Mouse (Mus musculus) midbrain, embryonic 14.5 days (tissue): ENCODE data around the gene Atp5s. TPM values are rescaled to one million over a fixed set of nuclear protein-coding genes. Genes with fewer than 3 reads are reported as not detected.

Experiments used
- ATAC-seq: fragments of 200-750 bp; cut with Nextera tagmentation; 2 replicates; pipeline ENCODE4 v1.8.0; 2017; ENCODE audit warnings: moderate number of reproducible peaks, moderate library complexity; ENCODE audit not compliant: low FRiP score, low TSS enrichment
- DNase-seq: peaks from one replicate; pipeline ENCODE4 v3.0.0-alpha.2; 2015
- H3K27ac ChIP-seq: fragments of 300-500 bp; sonication (generic); replicated peaks from 2 replicates; pipeline ENCODE4 v1.5.1; 2014; ENCODE audit warnings: mild to moderate bottlenecking, low read depth, low read length, moderate library complexity
- H3K27me3 ChIP-seq: fragments of 300-500 bp; sonication (generic); 2 replicates; pipeline ENCODE4 v1.6.1; 2014; ENCODE audit warnings: low read length, control low read depth, mixed read lengths; ENCODE audit not compliant: control insufficient read depth, insufficient read depth
- H3K36me3 ChIP-seq: fragments of 300-500 bp; sonication (generic); 2 replicates; pipeline ENCODE4 v1.6.1; 2014; ENCODE audit warnings: low read length, control low read depth; ENCODE audit not compliant: control insufficient read depth, insufficient read depth
- H3K4me1 ChIP-seq: fragments of 300-500 bp; sonication (generic); 2 replicates; pipeline ENCODE4 v1.6.1; 2014; ENCODE audit warnings: mild to moderate bottlenecking, antibody characterized with exemption, low read length, control low read depth; ENCODE audit not compliant: control insufficient read depth, insufficient read depth
- H3K4me2 ChIP-seq: fragments of 300-500 bp; sonication (generic); 2 replicates; pipeline ENCODE4 v1.6.1; 2014; ENCODE audit warnings: mild to moderate bottlenecking, low read length, moderate library complexity
- H3K4me3 ChIP-seq: fragments of 300-500 bp; sonication (generic); replicated peaks from 2 replicates; pipeline ENCODE4 v1.5.1; 2014; ENCODE audit warnings: low read depth, low read length
- H3K9ac ChIP-seq: fragments of 300-500 bp; sonication (generic); replicated peaks from 2 replicates; pipeline ENCODE4 v1.6.1; 2014; ENCODE audit warnings: mild to moderate bottlenecking, low read length, moderate library complexity
- H3K9me3 ChIP-seq: fragments of 300-500 bp; sonication (generic); 2 replicates; pipeline ENCODE4 v1.6.1; 2016; ENCODE audit warnings: low read length, control low read depth, mixed read lengths; ENCODE audit not compliant: control insufficient read depth
- whole genome bisulfite sequencing: fragments of 180-500 bp; shearing (Covaris S2); extraction: QIAGEN DNeasy Blood & Tissue Kit; methylation state at CpG from one replicate; pipeline ENCODE4 v1.1.7; 2014; 5-methylcytosine and 5-hydroxymethylcytosine counted together
- polyA plus RNA-seq: library from polyadenylated mRNA; unstranded; fragments of >200 nt; fragmentation: Nextera tagmentation; extraction: Ambion mirVana; gene quantifications from 2 replicates; pipeline ENCODE4 v1.2.1, GENCODE M21; 2014

The Atp5s gene
- polyA plus RNA-seq, 1 experiment from 2014 or later = 31.8 TPM

GRCm38 (mm10) chr12:69761603-69762002 lies 36.9 kb downstream of the Atp5s start:
- Histone ChIP-seq H3K36me3 (no peaks in the 10 kb centered on the region), H3K9me3 (no peaks in the 10 kb centered on the region), H3K4me1 (peaks cover 13% of the 10 kb centered on the region), H3K4me2 (no peak overlapping the region), H3K27me3 (no peaks in the 10 kb centered on the region), H3K4me3 (no peak overlapping the region), H3K9ac (no peak overlapping the region), H3K27ac (no peak overlapping the region)
- WGBS = 83% methylated on average over 2 of the region's 2 CpGs
- ATAC-seq (no peak), DNase-seq (no peak)

- Histone ChIP-seq H3K9ac (no peak overlapping the region), H3K4me1 (peaks cover 5% of the 10 kb centered on the region), H3K4me2 (no peak overlapping the region), H3K27ac (no peak overlapping the region), H3K9me3 (0 out of 2 replicates have a peak, but pooled peaks cover 2% of the 10 kb centered on the region), H3K36me3 (no peaks in the 10 kb centered on the region), H3K27me3 (no peaks in the 10 kb centered on the region), H3K4me3 (no peak overlapping the region)
- WGBS = 60% methylated on average over 9 of the region's 9 CpGs
- DNase-seq (peak; percentile 60), ATAC-seq (no peak)
Observed at GRCm38 (mm10) chr12:69765543-69765942, 40.8 kb downstream of the Atp5s start.

GRCm38 (mm10) chr12:69766185-69766904 lies 41.6 kb downstream of the Atp5s start:
- 0 out of 2 replicates have a peak, but pooled peaks cover 3% of the 10 kb centered on the region for H3K9me3 ChIP-seq
- DNase-seq (no peak), ATAC-seq (no peak)
- H3K4me1 ChIP-seq = peaks cover 5% of the 10 kb centered on the region
- H3K4me3 ChIP-seq = no peak overlapping the region
- 90% methylated on average over 10 of the region's 10 CpGs for WGBS
- H3K4me2 ChIP-seq = no peak overlapping the region
- H3K27ac ChIP-seq = no peak overlapping the region
- no peak overlapping the region for H3K9ac ChIP-seq
- H3K27me3 ChIP-seq = no peaks in the 10 kb centered on the region
- H3K36me3 ChIP-seq = no peaks in the 10 kb centered on the region

GRCm38 (mm10) chr12:69767476-69768258 lies 42.9 kb downstream of the Atp5s start:
- Histone ChIP-seq H3K27me3 (no peaks in the 10 kb centered on the region), H3K36me3 (no peaks in the 10 kb centered on the region), H3K27ac (no peak overlapping the region), H3K9me3 (0 out of 2 replicates have a peak, but pooled peaks cover 3% of the 10 kb centered on the region), H3K9ac (no peak overlapping the region), H3K4me3 (no peak overlapping the region), H3K4me1 (peaks cover 5% of the 10 kb centered on the region), H3K4me2 (no peak overlapping the region; the same call in 1 of the 2 replicates)
- ATAC-seq = no peak
- DNase-seq = peak; percentile 24
- 41% methylated on average over 9 of the region's 9 CpGs for WGBS

GRCm38 (mm10) chr12:69768841-69769240 lies 44.1 kb downstream of the Atp5s start:
- 0 out of 2 replicates have a peak, but pooled peaks cover 3% of the 10 kb centered on the region for H3K9me3 ChIP-seq
- no peak for ATAC-seq
- H3K27ac ChIP-seq = no peak overlapping the region
- H3K4me2 ChIP-seq = no peak overlapping the region
- no peaks in the 10 kb centered on the region for H3K36me3 ChIP-seq
- no peak overlapping the region for H3K4me3 ChIP-seq
- H3K9ac ChIP-seq = no peak overlapping the region
- DNase-seq = no peak
- peaks cover 5% of the 10 kb centered on the region for H3K4me1 ChIP-seq
- no peaks in the 10 kb centered on the region for H3K27me3 ChIP-seq
- whole genome bisulfite sequencing = 93% methylated on average over 2 of the region's 2 CpGs

- no peaks in the 10 kb centered on the region for H3K27me3 ChIP-seq
- DNase-seq = no peak
- H3K4me2 ChIP-seq = no peak overlapping the region
- no peaks in the 10 kb centered on the region for H3K4me1 ChIP-seq
- no peaks in the 10 kb centered on the region for H3K36me3 ChIP-seq
- no peak overlapping the region for H3K27ac ChIP-seq
- H3K9me3 ChIP-seq = no peaks in the 10 kb centered on the region
- WGBS = 84% methylated on average over 11 of the region's 11 CpGs
- no peak overlapping the region for H3K9ac ChIP-seq
- no peak for ATAC-seq
- no peak overlapping the region for H3K4me3 ChIP-seq
Observed at GRCm38 (mm10) chr12:69776607-69777340, 52.0 kb downstream of the Atp5s start.

GRCm38 (mm10) chr12:69777341-69777730 lies 52.6 kb downstream of the Atp5s start:
- no peak overlapping the region for H3K4me2 ChIP-seq
- DNase-seq = no peak
- WGBS = 90% methylated on average over 6 of the region's 6 CpGs
- H3K9me3 ChIP-seq = no peaks in the 10 kb centered on the region
- no peak for ATAC-seq
- no peaks in the 10 kb centered on the region for H3K36me3 ChIP-seq
- no peak overlapping the region for H3K9ac ChIP-seq
- H3K27me3 ChIP-seq = no peaks in the 10 kb centered on the region
- no peaks in the 10 kb centered on the region for H3K4me1 ChIP-seq
- no peak overlapping the region for H3K27ac ChIP-seq
- H3K4me3 ChIP-seq = no peak overlapping the region

- no peaks in the 10 kb centered on the region for H3K27me3 ChIP-seq
- ATAC-seq (no peak), DNase-seq (no peak)
- H3K4me2 ChIP-seq = no peak overlapping the region
- 82% methylated on average over 2 of the region's 2 CpGs for WGBS
- no peak overlapping the region for H3K27ac ChIP-seq
- no peaks in the 10 kb centered on the region for H3K4me1 ChIP-seq
- H3K9ac ChIP-seq = no peak overlapping the region
- H3K4me3 ChIP-seq = no peak overlapping the region
- no peaks in the 10 kb centered on the region for H3K9me3 ChIP-seq
- H3K36me3 ChIP-seq = no peaks in the 10 kb centered on the region
Observed at GRCm38 (mm10) chr12:69777957-69778356, 53.2 kb downstream of the Atp5s start.
